Mouse (Mus musculus) megakaryocyte-erythroid progenitor cell, adult 5-6 weeks (primary cell): ENCODE measurements around the gene Gsta4. TPM values are rescaled to one million over a fixed set of nuclear protein-coding genes. Genes with fewer than 3 reads are reported as not detected.

Experiments
- ATAC-seq: replicated peaks from 2 replicates; pipeline ENCODE4 v1.8.0; 2016; ENCODE audit warnings: mild to moderate bottlenecking, inconsistent platforms; ENCODE audit not compliant: severe bottlenecking, poor library complexity, low FRiP score, low TSS enrichment
- total RNA-seq, 2 experiments: library from RNA; stranded (forward) in 1 of 2; stranded (reverse) in 1 of 2; fragments of 200-1000, 215-1000 nt in 1 of 2; fragments of >200 nt in 1 of 2; fragmentation: Nextera tagmentation in 1 of 2; gene quantifications; 2 replicates each; pipeline ENCODE4 v1.2.3; 2014 to 2017

Gsta4 gene
- total RNA-seq, 2 experiments from 2014 or later: 8.4 to 13.0 TPM

GRCm38 (mm10) chr9:78176201-78176727 is 6.3 kb upstream of the Gsta4 start:
- peak; percentile 79 for ATAC-seq

DNA sequence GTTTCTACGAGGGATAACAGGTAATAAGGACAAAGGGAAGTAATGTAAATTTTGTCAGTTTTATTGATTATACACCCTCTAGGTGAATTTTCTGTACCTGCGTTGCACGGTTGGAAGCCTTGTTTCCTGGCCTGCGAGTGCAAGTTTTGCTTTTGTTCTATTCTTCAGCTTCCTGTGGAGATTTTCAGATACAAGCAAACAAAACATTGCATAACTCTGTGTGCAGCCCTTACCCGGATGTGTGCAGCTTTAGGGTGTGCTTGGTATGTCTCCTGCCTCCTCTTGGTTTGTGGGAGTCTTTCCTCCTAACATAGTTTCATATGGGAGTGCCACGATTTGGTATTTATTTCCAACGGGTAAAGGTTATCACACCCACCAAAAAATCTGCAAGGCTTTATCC is 5.7 kb upstream of the Gsta4 start:
- peak; percentile 43; the same call in 1 of the 2 replicates for ATAC-seq

DNA sequence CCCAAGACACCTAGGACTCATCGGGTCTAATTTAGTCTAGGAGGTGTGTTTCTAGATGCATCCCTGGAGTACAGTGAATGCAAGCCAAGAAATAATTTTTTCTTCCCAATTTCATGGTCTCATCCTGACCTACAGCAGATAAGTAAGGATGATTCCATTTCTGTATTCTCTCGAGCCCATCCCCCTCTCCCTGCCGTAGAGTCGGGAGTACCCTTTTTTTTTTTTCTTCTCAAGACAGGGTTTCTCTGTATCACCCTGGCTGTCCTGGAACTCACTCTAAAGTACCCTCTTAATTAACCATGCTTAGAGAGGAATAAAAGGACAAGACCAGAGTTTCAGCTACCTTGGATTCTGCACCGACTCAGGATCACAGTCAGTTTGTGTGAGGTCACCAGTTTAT is 4.4 kb upstream of the Gsta4 start:
- ATAC-seq: no peak

GRCm38 (mm10) chr9:78179071-78179470 is 3.5 kb upstream of the Gsta4 start:
- no peak for ATAC-seq

DNA sequence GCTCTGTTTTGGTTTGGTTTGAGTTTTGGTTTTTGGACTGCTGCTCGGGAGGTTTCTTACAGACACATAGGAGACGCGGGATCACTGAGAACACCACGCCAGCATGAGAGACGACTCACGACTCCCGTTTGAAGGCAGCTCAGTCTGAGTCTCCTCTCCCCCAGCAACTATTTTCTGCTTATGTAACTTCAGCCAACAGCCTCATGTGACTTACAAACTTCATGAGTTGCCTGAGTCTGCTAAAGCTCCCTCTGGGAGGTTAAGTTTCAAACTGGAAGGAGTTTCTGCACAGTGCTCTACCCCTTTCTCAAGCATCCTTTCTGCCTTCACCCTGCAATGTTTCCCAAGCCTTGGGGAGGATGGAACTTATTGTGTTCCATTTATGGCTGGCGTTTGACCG is 3.1 kb downstream of the Gsta4 start:
- no peak for ATAC-seq

DNA sequence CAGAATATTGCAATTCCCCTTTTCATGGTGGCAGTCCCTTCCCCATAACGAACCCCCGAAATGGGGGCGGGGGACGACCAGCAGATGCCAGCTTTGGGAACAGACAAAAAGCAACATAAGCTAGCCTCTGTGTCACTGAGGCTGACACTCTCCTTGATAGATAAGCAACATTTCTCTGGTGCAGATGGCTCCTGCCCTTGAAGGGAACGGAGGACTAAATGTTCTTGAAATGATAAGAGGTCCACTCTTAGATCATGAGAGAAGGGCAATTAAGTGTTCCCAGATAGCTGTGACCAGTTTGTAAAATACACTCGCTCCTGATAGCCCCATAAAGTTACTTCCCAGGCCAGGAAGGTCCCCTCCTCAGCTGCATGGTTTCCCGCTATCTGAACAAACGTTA is 6.3 kb downstream of the Gsta4 start:
- ATAC-seq: peak; percentile 62

DNA sequence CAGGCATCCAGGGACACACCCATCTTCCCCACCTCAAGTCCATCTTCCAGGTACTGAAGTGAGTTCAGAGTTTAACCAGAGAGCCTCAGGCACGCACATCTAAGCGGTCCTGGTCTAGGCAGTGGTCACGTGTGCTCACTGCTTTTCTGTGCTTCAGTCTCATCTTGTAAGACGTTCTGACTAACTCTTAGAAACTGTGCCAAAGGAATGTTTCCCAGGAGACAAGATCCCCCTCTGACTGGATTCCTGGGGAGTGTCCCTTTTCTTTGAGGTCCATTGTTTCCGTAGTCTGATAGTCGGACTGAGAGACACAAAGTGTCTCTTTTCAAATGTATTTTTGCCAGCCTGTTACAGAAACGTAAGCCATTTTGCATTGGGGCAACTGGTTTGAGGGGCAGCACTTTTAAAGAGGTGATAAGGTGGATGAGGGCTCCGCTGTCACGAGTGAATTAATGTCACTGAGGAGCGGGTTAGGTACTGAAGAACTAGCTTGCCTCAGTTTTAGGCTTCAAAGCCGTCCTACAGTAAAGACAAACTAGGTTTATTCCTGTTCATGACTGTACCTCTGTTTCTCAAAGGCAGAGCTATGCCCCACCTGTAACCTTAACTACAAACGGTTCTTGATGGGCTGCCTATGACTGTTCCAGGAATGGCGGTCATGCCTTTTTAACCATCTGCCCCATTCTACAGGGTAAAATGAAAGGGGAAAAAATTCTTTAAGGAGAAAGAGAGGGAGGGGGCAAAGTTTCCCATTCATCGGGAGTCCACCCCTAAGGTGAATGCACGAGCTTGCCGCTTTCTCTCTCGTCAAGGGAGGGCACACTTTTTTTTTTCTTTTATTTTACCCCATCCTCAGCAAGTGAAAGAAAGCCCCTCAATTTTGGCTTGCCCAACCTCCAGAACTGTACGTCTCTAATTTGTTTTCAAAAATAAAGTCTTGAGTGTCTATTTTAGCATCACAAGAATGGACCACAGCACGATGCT is 8.4 kb downstream of the Gsta4 start:
- no peak for ATAC-seq

GRCm38 (mm10) chr9:78191736-78192135 is 9.2 kb downstream of the Gsta4 start:
- peak; percentile 74 for ATAC-seq

GRCm38 (mm10) chr9:78193902-78194597 is 11.5 kb downstream of the Gsta4 start:
- peak; percentile 64 for ATAC-seq

- no peak for ATAC-seq
These were observed 12.5 kb downstream of the Gsta4 start for GRCm38 (mm10) chr9:78195034-78195433.

- ATAC-seq: no peak
These were observed 15.2 kb downstream of the Gsta4 start for GRCm38 (mm10) chr9:78197801-78198200.

DNA sequence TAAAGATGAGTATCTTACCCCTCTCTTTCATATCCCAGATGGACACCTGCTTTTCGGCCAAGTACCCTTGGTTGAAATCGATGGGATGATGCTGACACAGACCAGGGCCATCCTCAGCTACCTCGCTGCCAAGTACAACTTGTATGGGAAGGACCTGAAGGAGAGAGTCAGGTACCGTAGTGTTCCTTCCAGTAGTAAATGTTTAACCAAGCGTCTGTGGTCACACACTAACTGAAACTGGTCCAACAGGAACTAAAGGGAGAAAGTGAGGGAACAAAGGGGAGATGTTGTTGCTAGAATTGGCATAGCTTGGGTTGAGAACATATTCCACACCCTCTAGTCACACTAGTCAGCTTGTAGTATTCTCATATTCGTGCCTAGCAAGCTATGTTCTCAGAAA is 21.6 kb downstream of the Gsta4 start:
- ATAC-seq: no peak

DNA sequence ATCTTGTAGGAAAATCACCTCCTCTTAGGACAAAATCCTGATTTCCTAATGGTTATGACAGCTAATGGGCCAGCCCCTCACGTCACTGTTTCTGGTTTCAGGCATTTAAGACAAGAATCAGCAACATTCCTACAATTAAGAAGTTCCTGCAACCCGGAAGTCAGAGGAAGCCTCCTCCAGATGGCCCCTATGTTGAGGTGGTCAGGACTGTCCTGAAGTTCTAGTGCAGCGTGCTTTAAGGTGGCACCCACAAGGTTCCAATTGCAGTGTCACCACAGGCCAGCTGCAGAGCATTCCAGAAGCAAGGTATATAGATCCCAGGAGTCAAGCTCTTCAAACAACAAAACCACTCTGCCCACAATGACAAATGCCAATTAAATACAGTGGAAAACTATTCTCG is 26.4 kb downstream of the Gsta4 start:
- no peak for ATAC-seq

DNA sequence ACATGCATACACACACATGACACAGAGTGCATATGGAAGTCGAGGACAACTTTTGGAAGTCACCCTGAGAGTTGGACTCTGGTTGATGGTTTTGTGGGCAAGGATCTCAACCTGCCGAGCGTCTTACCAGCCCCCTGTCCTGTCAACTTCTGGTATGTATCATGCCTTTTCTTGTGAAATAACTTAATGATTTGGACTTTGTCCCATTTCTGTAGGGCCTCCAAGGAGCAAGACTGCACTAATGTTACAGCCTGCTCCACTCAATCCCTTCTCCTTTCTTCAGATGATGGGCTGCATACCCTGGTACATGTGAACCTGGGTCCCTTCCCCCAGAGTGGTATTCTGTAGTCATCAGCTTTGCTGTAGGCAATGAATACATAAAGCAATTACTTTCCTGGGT is 27.5 kb downstream of the Gsta4 start:
- ATAC-seq: no peak

- ATAC-seq: no peak
These were observed 28.2 kb downstream of the Gsta4 start for GRCm38 (mm10) chr9:78210821-78211220.

DNA sequence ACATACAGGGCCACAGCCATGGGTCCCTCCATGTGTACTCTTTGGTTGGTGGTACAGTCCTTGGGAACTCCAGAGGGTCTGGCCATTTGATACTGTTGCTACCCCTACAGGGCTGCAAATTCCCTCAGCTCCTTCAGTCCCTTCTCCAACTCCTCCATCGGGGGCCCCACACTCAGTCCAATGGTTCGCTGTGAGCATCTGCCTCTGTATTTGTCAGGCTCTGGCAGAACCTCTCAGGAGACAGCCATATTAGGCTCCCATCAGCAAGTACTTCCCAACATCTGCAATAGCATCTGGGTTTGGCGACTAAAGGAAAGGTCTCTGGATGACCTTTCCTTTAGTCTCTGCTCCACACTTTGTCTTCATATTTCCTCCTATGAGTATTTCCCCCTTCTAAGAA is 28.9 kb downstream of the Gsta4 start:
- no peak for ATAC-seq

- peak; percentile 41 for ATAC-seq
These were observed 29.9 kb downstream of the Gsta4 start for GRCm38 (mm10) chr9:78212341-78213049.

DNA sequence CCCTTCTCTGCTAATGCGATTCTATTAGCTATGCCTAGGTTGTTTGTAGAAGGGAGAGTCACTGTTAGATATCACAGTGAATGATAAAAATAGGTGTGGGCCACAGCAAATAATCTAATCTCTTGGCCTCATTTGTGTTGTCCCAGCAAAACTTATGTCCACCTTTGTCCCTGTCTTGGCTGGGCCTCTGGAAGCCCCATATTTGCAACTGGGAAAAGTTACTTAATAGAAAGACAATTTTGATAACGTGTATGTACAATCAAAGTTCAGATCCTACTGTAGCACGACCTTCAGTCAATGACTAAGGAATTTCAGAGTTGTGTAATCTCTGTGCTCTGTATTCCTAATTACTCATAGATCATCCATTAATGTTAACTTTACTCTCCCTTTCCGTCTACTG is 34.5 kb downstream of the Gsta4 start:
- ATAC-seq: no peak

DNA sequence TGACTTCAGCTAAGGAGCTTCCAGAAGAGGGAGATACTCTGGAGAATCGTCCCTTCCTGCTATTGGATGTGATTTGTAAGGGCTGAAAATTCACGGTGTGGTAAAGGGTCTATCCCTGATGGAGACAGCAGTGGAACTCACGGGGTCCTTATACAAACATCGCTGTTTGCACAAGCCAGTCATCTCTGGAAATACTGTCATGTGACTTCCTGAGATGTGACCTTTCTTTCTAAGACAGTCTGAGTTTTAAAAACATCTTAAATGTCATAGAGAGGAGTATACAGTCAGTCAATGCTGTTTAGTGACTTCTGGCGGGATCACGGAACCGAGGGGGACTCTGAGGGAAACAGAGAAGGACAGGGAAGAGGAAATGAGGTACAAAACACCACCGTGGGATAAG is 40.0 kb downstream of the Gsta4 start:
- ATAC-seq: no peak
